Mouse (Mus musculus): Measurements from ENCODE around the gene Mettl9. TPM values are rescaled to one million over a fixed set of nuclear protein-coding genes. Genes with fewer than 3 reads are reported as not detected.

The Mettl9 gene
- total and polyA plus RNA-seq, 3 experiments, result 33.4 to 80.4 (median 73.3) TPM

GRCm38 (mm10) chr7:121077311-121077710, 43.1 kb downstream of the Mettl9 start:
- Histone ChIP-seq H3K9ac (ENCODE audit: control insufficient read depth, low read depth, low read length, poor library complexity, severe bottlenecking) (no peak overlapping the region), H3K9me3 (replicated peaks; ENCODE audit: insufficient read depth, low read length) (no peaks in the 10 kb centered on the region), H3K27ac (ENCODE audit: control insufficient read depth, low read depth, low read length) (no peak overlapping the region), H3K4me3 (ENCODE audit: control insufficient read depth in 1 of 2, insufficient read depth in 1 of 2, low read depth in 2 of 2, low read length in 2 of 2) (no peak overlapping the region), H3K27me3 (ENCODE audit: control insufficient read depth in 1 of 2, insufficient read depth in 2 of 2, low read length in 2 of 2) (no peaks in the 10 kb centered on the region), H3K4me1 (ENCODE audit: control insufficient read depth in 1 of 2, insufficient read depth in 2 of 2, low read length in 2 of 2) (no peaks in the 10 kb centered on the region), H3K79me2 (ENCODE audit: control insufficient read depth, insufficient read depth, low read length, poor library complexity) (no peaks in the 10 kb centered on the region), H3K36me3 (ENCODE audit: control insufficient read depth in 1 of 2, insufficient read depth in 2 of 2, low read length in 2 of 2) (peaks cover 0 to 3% of the 10 kb centered on the region in 2 experiments; a peak in 2 of 4 replicates)
- DNase-seq (ENCODE audit: low read depth, low spot score), result no peak
- TF ChIP-seq USF1 (IDR thresholded peaks at IDR 0.05; ENCODE audit: low read depth, low read length) (no peak), JUND (IDR thresholded peaks at IDR 0.05; ENCODE audit: low read depth, low read length) (no peak), ZMIZ1 (IDR thresholded peaks at IDR 0.05; ENCODE audit: low read depth, low read length) (no peak), USF2 (IDR thresholded peaks at IDR 0.05; ENCODE audit: borderline replicate concordance in 1 of 2, insufficient read depth in 1 of 2, low read depth in 1 of 2, low read length in 2 of 2) (no peak), MYB (IDR thresholded peaks at IDR 0.05; ENCODE audit: low read depth, low read length) (no peak), ETS1 (IDR thresholded peaks at IDR 0.05; ENCODE audit: low read depth, low read length) (no peak), KAT2A (conservative IDR thresholded peaks at IDR 0.05; ENCODE audit: low read depth, low read length) (no peak), MXI1 (IDR thresholded peaks at IDR 0.05; ENCODE audit: low read depth, low read length) (no peak)

GRCm38 (mm10) chr7:121077829-121078228, 43.6 kb downstream of the Mettl9 start:
- no peak overlapping the region for H3K27ac ChIP-seq (ENCODE audit: control insufficient read depth, low read depth, low read length)
- peak; percentile 76 for DNase-seq (ENCODE audit: low read depth, low spot score)
- no peak overlapping the region for H3K9ac ChIP-seq (ENCODE audit: control insufficient read depth, low read depth, low read length, poor library complexity, severe bottlenecking)
- H3K36me3 ChIP-seq (ENCODE audit: control insufficient read depth in 1 of 2, insufficient read depth in 2 of 2, low read length in 2 of 2), result peaks cover 0 to 3% of the 10 kb centered on the region in 2 experiments; a peak in 2 of 4 replicates
- H3K27me3 ChIP-seq (ENCODE audit: control insufficient read depth in 1 of 2, insufficient read depth in 2 of 2, low read length in 2 of 2), result no peaks in the 10 kb centered on the region
- no peaks in the 10 kb centered on the region for H3K79me2 ChIP-seq (ENCODE audit: control insufficient read depth, insufficient read depth, low read length, poor library complexity)
- H3K4me3 ChIP-seq (ENCODE audit: control insufficient read depth in 1 of 2, insufficient read depth in 1 of 2, low read depth in 2 of 2, low read length in 2 of 2), result no peak overlapping the region
- H3K9me3 ChIP-seq (replicated peaks; ENCODE audit: insufficient read depth, low read length), result no peaks in the 10 kb centered on the region
- no peaks in the 10 kb centered on the region for H3K4me1 ChIP-seq (ENCODE audit: control insufficient read depth in 1 of 2, insufficient read depth in 2 of 2, low read length in 2 of 2)
- TF ChIP-seq HCFC1 (IDR thresholded peaks at IDR 0.05; ENCODE audit: low read depth, low read length), result no peak
- TF ChIP-seq USF2 (IDR thresholded peaks at IDR 0.05; ENCODE audit: borderline replicate concordance in 1 of 2, insufficient read depth in 1 of 2, low read depth in 1 of 2, low read length in 2 of 2), result no peak
- no peak for TF ChIP-seq TAL1 (IDR thresholded peaks at IDR 0.05; ENCODE audit: low read length)
- peak; percentile 71 for TF ChIP-seq SMC3 (IDR thresholded peaks at IDR 0.05; ENCODE audit: low read depth, low read length)
- no peak for TF ChIP-seq MYB (IDR thresholded peaks at IDR 0.05; ENCODE audit: low read depth, low read length)
- no peak for TF ChIP-seq CHD1 (IDR thresholded peaks at IDR 0.05; ENCODE audit: low read depth, low read length)
- no peak for TF ChIP-seq MAZ (IDR thresholded peaks at IDR 0.05; ENCODE audit: low read depth, low read length)
- TF ChIP-seq ZC3H11A (IDR thresholded peaks at IDR 0.05; ENCODE audit: low read depth, low read length), result peak; percentile 26
- no peak for TF ChIP-seq NRF1 (IDR thresholded peaks at IDR 0.05; ENCODE audit: insufficient read depth, low read depth, low read length, poor library complexity, severe bottlenecking)
- peak; percentile 60 for TF ChIP-seq RAD21 (IDR thresholded peaks at IDR 0.05; ENCODE audit: low read depth, low read length)
- no peak for TF ChIP-seq MYC (IDR thresholded peaks at IDR 0.05; ENCODE audit: low read depth, low read length)
- no peak for TF ChIP-seq NELFE (IDR thresholded peaks at IDR 0.05; ENCODE audit: low read depth, low read length)
- no peak for TF ChIP-seq POLR2AphosphoS2 (IDR thresholded peaks at IDR 0.05; ENCODE audit: low read length)
- TF ChIP-seq GATA1 (IDR thresholded peaks at IDR 0.05; ENCODE audit: low read depth, low read length), result no peak
- peak; percentile 50 to 74 (median 74) for TF ChIP-seq CTCF (IDR thresholded peaks at IDR 0.05 in 2 of 3, conservative IDR thresholded peaks at IDR 0.05 in 1 of 3; ENCODE audit: control insufficient read depth in 1 of 3, insufficient read depth in 1 of 3, low read depth in 2 of 3, low read length in 3 of 3, poor library complexity in 1 of 3, severe bottlenecking in 1 of 3)
- no peak for TF ChIP-seq MAFK (IDR thresholded peaks at IDR 0.05; ENCODE audit: borderline replicate concordance, low read depth, low read length)
- no peak for TF ChIP-seq BHLHE40 (IDR thresholded peaks at IDR 0.05; ENCODE audit: borderline replicate concordance, low read depth, low read length)
- no peak for TF ChIP-seq KAT2A (conservative IDR thresholded peaks at IDR 0.05; ENCODE audit: low read depth, low read length)
- no peak for TF ChIP-seq POLR2AphosphoS5 (IDR thresholded peaks at IDR 0.05; ENCODE audit: borderline replicate concordance, low read depth, low read length)
- no peak for TF ChIP-seq ETS1 (IDR thresholded peaks at IDR 0.05; ENCODE audit: low read depth, low read length)
- TF ChIP-seq ELF1 (IDR thresholded peaks at IDR 0.05; ENCODE audit: low read depth, low read length), result no peak
- no peak for TF ChIP-seq UBTF (IDR thresholded peaks at IDR 0.05; ENCODE audit: borderline replicate concordance, insufficient read depth, low read depth, low read length)

Measured in MEL (cell line).